Mouse (Mus musculus) liver, adult 2 months (tissue): ENCODE data around the gene Klc4.

Source experiments
- CTCF ChIP-seq: fragments of 200-500 bp; IDR thresholded peaks from 2 replicates; pipeline ENCODE4 v1.5.1; 2011; ENCODE audit warnings: low read depth, low read length, control low read depth
- POLR2A ChIP-seq: fragments of 200-500 bp; IDR thresholded peaks from 2 replicates; pipeline ENCODE4 v1.6.1; 2011; ENCODE audit warnings: low read length, control low read depth; ENCODE audit not compliant: insufficient read depth; ENCODE audit errors: extremely low read depth

DNA sequence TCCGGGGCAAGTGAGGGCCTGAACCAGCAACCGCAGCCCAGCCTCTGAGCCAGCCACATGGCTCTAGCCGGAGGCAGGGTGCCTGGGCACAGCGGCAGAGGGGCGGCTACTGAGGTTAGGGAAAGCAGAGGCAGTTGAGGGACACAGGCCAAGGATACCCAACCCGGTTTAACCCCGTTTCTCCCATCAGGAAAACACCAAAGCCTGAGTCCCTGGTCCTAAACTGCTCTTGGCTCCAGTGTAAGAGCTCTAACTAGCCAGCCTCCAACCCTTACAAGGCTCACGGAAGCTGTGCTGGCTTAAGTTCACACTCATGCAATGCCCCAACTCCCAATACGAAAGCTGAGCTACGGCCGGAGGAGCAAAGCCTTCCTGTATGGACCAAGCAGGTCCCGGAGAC lies 21.2 kb downstream of the Klc4 start:
- TF ChIP-seq CTCF (no peak), POLR2A (no peak)
